Mouse (Mus musculus): ENCODE measurements at regions not wholly inside any gene's neighbourhood (a gene's known extent, or its start where the extent isn't known, plus 50 kb on each side); places are given as distances from the start of the nearest gene placed in this dataset.
"Not testable (repeated sequence)": the region's sequence is repeated elsewhere in the genome, so short reads cannot be mapped to it uniquely, and the experiment has no call there.

- intact Hi-C loops (cut with DNase I), result no loop called here
- no peak for DNase-seq (ENCODE audit: low spot score in 2 of 2)
Measured at GRCm38 (mm10) chr10:10270297-10270696, 201.8 kb downstream of the Adgb start.

- intact Hi-C loops (cut with DNase I), result no loop called here
- DNase-seq (ENCODE audit: low spot score in 2 of 2), result peak; percentile 20 to 26
Measured at GRCm38 (mm10) chr10:10252540-10253318, 219.4 kb downstream of the Adgb start.

GRCm38 (mm10) chr10:10252136-10252535 is 220.0 kb downstream of the Adgb start:
- peak; percentile 6 to 11 for DNase-seq (ENCODE audit: low spot score in 2 of 2)
- intact Hi-C loops (cut with DNase I), result no loop called here

- intact Hi-C loops (cut with DNase I), result no loop called here
Measured at GRCm38 (mm10) chr10:10234894-10235523, 237.1 kb downstream of the Adgb start.

GRCm38 (mm10) chr10:10224582-10225144 is 247.5 kb downstream of the Adgb start:
- intact Hi-C loops (cut with DNase I), result no loop called here
- DNase-seq (ENCODE audit: low spot score in 2 of 2), result no peak

More at GRCm38 (mm10) chr10:10234894-10235523, 237.1 kb downstream of the Adgb start:
- no peak for DNase-seq (ENCODE audit: low spot score in 2 of 2)

GRCm38 (mm10) chr10:10219726-10220125 is 252.4 kb downstream of the Adgb start:
- intact Hi-C loops (cut with DNase I), result no loop called here
- no peak for DNase-seq (ENCODE audit: low spot score in 2 of 2)

- intact Hi-C loops (cut with DNase I), result no loop called here
- no peak for DNase-seq (ENCODE audit: low spot score in 2 of 2)
Measured at GRCm38 (mm10) chr10:10216892-10217291, 255.2 kb downstream of the Adgb start.

GRCm38 (mm10) chr10:10215376-10215775 is 256.8 kb downstream of the Adgb start:
- intact Hi-C loops (cut with DNase I), result no loop called here
- DNase-seq (ENCODE audit: low spot score in 2 of 2), result no peak

GRCm38 (mm10) chr10:10208354-10208753 is 263.8 kb downstream of the Adgb start:
- DNase-seq (ENCODE audit: low spot score in 2 of 2), result no peak
- intact Hi-C loops (cut with DNase I), result no loop called here

GRCm38 (mm10) chr10:10205805-10206520 is 266.2 kb downstream of the Adgb start:
- DNase-seq (ENCODE audit: low spot score in 2 of 2), result no peak
- intact Hi-C loops (cut with DNase I), result no loop called here

- DNase-seq (ENCODE audit: low spot score in 2 of 2), result no peak
- intact Hi-C loops (cut with DNase I), result no loop called here
Measured at GRCm38 (mm10) chr10:10203982-10204381, 268.1 kb downstream of the Adgb start.

GRCm38 (mm10) chr10:10190308-10190707 is 281.8 kb downstream of the Adgb start:
- intact Hi-C loops (cut with DNase I), result no loop called here
- DNase-seq (ENCODE audit: low spot score in 2 of 2), result no peak

GRCm38 (mm10) chr10:10188113-10188512 is 284.0 kb downstream of the Adgb start:
- intact Hi-C loops (cut with DNase I), result no loop called here
- DNase-seq (ENCODE audit: low spot score in 2 of 2), result no peak

GRCm38 (mm10) chr10:10186721-10187120 is 285.4 kb downstream of the Adgb start:
- no peak for DNase-seq (ENCODE audit: low spot score in 2 of 2)
- intact Hi-C loops (cut with DNase I), result no loop called here

- DNase-seq (ENCODE audit: low spot score in 2 of 2), result no peak
- intact Hi-C loops (cut with DNase I), result no loop called here
Measured at GRCm38 (mm10) chr10:10185298-10185883, 284.5 kb upstream of the Stxbp5 start.

GRCm38 (mm10) chr10:10184386-10184785 is 283.5 kb upstream of the Stxbp5 start:
- intact Hi-C loops (cut with DNase I), result no loop called here
- DNase-seq (ENCODE audit: low spot score in 2 of 2), result no peak

- intact Hi-C loops (cut with DNase I); DNase-seq (ENCODE audit: low spot score in 2 of 2): not testable (repeated sequence)
Measured at GRCm38 (mm10) chr10:10177037-10177436, 276.2 kb upstream of the Stxbp5 start.

Measured in left cerebral cortex, postnatal 36 days (tissue).